Mouse (Mus musculus): ENCODE results near the gene Ppp1r12b. TPM values are rescaled to one million over a fixed set of nuclear protein-coding genes. Genes with fewer than 3 reads are reported as not detected.
A peak's percentile ranks its signal among the peaks of the same experiment; 100 is the strongest.

The Ppp1r12b gene
- total RNA-seq, 2 experiments from 2014 or later, result 5.6 to 7.5 TPM

GRCm38 (mm10) chr1:134733659-134734058 is 222.1 kb downstream of the Ppp1r12b start:
- ATAC-seq (replicated peaks; ENCODE audit: poor library complexity), result no peak

GRCm38 (mm10) chr1:134727256-134727655 is 228.5 kb downstream of the Ppp1r12b start:
- no peak; the same call in 1 of the 2 replicates for ATAC-seq (replicated peaks; ENCODE audit: poor library complexity)

GRCm38 (mm10) chr1:134726480-134726879 is 229.3 kb downstream of the Ppp1r12b start:
- no peak for ATAC-seq (replicated peaks; ENCODE audit: poor library complexity)

- ATAC-seq (replicated peaks; ENCODE audit: poor library complexity), result peak; percentile 91
Observed at GRCm38 (mm10) chr1:134725276-134725675, 230.5 kb downstream of the Ppp1r12b start.

- ATAC-seq (replicated peaks; ENCODE audit: poor library complexity), result no peak
Observed at GRCm38 (mm10) chr1:134722891-134723290, 232.9 kb downstream of the Ppp1r12b start.

GRCm38 (mm10) chr1:134721486-134721885 is 234.3 kb downstream of the Ppp1r12b start:
- ATAC-seq (replicated peaks; ENCODE audit: poor library complexity), result no peak

GRCm38 (mm10) chr1:134719718-134720304 is 235.9 kb downstream of the Ppp1r12b start:
- peak; percentile 90 for ATAC-seq (replicated peaks; ENCODE audit: poor library complexity)

- ATAC-seq (replicated peaks; ENCODE audit: poor library complexity), result no peak
Observed at GRCm38 (mm10) chr1:134715092-134715491, 240.7 kb downstream of the Ppp1r12b start.

- no peak for ATAC-seq (replicated peaks; ENCODE audit: poor library complexity)
Observed at GRCm38 (mm10) chr1:134714166-134714565, 241.6 kb downstream of the Ppp1r12b start.

GRCm38 (mm10) chr1:134713421-134713969 is 242.2 kb downstream of the Ppp1r12b start:
- ATAC-seq (replicated peaks; ENCODE audit: poor library complexity), result peak; percentile 28; the same call in 1 of the 2 replicates

GRCm38 (mm10) chr1:134712781-134713299 is 242.9 kb downstream of the Ppp1r12b start:
- ATAC-seq (replicated peaks; ENCODE audit: poor library complexity), result no peak

GRCm38 (mm10) chr1:134711653-134712052 is 244.1 kb downstream of the Ppp1r12b start:
- no peak for ATAC-seq (replicated peaks; ENCODE audit: poor library complexity)

GRCm38 (mm10) chr1:134711061-134711460 is 244.7 kb downstream of the Ppp1r12b start:
- ATAC-seq (replicated peaks; ENCODE audit: poor library complexity), result no peak

- no peak for ATAC-seq (replicated peaks; ENCODE audit: poor library complexity)
Observed at GRCm38 (mm10) chr1:134709411-134710306, 246.1 kb downstream of the Ppp1r12b start.

- ATAC-seq (replicated peaks; ENCODE audit: poor library complexity), result peak; percentile 30; the same call in 1 of the 2 replicates
Observed at GRCm38 (mm10) chr1:134708801-134709385, 246.8 kb downstream of the Ppp1r12b start.

- ATAC-seq (replicated peaks; ENCODE audit: poor library complexity), result no peak
Observed at GRCm38 (mm10) chr1:134708274-134708673, 247.5 kb downstream of the Ppp1r12b start.

GRCm38 (mm10) chr1:134707516-134707915 is 248.2 kb downstream of the Ppp1r12b start:
- ATAC-seq (replicated peaks; ENCODE audit: poor library complexity), result no peak

GRCm38 (mm10) chr1:134706549-134706948 is 249.2 kb downstream of the Ppp1r12b start:
- no peak for ATAC-seq (replicated peaks; ENCODE audit: poor library complexity)

All from megakaryocyte progenitor cell, adult 5-6 weeks (primary cell).